Mouse (Mus musculus): Measurements from ENCODE around the gene Lsm3. TPM values are rescaled to one million over a fixed set of nuclear protein-coding genes. Genes with fewer than 3 reads are reported as not detected.

Lsm3 gene
- total RNA-seq, 2 experiments from 2014 or later: 148 to 492 TPM

DNA sequence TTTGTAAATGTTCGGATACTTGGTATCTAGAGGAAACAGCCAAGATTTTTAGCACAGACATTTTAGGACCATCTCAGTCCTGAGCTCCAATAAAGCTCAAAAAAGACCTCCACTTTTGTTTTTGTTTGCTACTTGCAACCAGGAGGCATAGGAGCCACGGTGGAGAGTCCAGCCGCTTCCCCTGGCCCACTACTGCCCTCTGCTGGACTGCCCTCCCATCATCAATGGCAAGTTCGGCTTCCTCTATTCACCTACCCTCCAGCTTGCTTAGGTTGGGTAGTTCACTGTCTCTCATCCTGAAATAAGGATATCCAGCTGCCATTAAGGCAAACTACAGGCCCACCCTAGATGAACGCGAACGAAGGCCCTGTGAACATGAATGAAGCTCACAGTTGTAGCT is 6.4 kb upstream of the Lsm3 start:
- ATAC-seq (replicated peaks; ENCODE audit: poor library complexity): peak; percentile 71

DNA sequence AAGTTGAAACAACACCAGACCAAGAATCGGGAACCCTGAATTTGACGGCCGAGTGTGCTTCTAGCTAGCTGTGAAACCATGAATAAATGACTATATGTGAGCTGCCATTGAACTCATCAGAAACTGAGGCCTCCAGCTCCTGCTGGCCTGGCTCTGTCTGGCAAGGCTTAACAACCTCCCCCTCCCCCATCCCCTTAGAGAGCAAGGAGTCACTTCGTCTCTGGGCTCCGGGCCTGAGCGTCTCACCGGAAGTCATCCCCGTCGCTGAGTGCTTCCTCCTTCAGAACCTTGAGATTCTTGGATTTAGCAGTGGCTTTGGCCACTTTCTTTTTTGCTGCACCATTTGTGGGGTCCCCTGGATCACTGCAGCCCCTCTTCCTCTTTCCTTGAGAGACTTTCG is 5.5 kb upstream of the Lsm3 start:
- ATAC-seq (replicated peaks; ENCODE audit: poor library complexity): no peak

DNA sequence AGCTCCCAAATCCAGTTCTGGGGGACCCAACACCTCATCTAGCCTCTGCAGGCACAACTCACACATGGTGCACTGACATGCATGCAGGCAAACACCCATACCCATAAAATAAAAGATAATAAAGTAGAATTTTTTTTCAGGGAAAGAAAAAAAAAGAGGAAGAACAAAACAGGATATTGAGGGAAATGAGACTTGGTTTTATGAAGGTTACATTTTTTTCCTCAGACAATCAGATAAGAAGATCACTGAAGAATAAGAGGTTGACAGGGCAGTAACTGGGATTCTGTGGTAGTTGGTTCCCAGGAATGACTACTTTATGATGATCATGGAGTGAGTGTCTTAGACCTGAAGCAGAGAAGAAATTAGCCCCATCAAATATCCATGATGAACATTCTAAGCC is 1.6 kb upstream of the Lsm3 start:
- no peak for ATAC-seq (replicated peaks; ENCODE audit: poor library complexity)

DNA sequence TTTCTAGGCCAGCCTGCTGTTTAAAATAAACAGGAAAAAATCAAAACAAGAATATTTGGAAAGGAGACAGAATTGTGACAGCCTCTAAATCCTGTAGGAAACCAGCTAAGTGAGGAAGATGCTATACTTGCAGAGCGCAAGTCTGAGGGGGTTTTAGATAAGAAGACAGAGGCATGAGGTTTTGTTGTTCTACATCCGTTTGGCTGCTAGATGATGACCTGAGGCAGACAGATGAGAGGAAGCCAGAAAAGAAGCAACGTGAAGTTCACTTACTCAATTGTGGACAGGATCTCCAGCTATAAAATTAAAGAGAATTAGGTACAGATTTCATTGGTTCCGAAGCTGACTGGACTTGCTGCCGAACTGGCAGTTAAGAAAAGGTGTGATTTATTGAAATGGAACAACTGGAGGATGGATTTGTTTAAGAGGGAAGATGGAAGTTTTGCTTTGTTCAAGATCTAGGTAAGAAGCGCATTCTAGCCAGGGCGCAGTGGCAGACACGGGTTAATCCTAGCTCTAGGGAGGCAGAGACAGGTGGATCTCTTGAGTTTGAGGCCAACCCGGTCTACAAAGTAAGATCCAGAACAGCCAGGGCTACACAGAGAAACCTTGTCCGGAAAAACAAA is 878 bp upstream of the Lsm3 start:
- ATAC-seq (replicated peaks; ENCODE audit: poor library complexity): no peak

DNA sequence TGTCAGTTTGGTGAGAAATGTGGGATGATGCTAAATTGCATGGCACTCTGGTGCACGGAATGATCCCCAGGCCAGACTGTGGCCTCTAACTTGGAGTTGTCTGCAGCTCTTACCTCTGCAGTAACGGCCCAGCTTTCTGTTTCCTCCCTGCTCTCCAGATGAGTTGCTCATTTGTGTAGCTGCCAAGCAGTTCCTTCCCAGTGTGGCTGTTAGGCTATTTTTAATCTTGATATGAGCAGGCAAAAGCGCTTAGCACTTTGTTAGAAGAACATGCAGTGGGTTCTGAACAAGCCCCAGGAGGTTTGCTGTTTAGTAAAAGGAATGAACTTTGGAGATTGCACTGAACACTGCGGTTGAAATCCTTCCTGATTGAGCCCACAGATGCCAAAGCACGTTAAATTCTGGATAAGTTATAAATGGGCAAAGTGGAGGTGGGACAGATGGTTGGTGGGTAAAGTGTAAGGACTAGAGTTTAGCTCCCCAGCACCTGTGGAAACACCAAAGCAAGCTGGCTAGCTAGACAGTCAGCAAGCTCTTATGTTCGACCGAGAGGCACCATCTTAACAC is 2.8 kb downstream of the Lsm3 start:
- ATAC-seq (replicated peaks; ENCODE audit: poor library complexity): no peak

DNA sequence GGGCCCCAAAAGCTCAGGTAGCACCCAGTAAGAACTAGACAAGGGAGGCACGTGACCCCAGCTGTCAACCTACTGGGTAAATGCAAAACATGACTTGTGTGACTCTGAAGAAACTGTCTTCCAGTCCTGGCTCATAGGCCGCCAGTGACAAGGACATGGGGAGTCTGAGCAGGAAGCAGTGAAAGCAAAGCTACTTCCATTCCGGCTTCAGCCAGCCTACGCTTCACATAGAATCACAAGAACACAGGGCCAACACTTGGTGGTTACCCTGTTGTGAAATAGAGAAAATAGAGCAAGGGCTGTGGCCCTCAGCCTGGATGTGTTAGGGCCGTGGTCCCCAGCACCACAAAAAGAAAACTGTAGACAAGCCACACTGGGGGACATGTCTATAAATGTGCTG is 7.1 kb downstream of the Lsm3 start:
- ATAC-seq (replicated peaks; ENCODE audit: poor library complexity): no peak

DNA sequence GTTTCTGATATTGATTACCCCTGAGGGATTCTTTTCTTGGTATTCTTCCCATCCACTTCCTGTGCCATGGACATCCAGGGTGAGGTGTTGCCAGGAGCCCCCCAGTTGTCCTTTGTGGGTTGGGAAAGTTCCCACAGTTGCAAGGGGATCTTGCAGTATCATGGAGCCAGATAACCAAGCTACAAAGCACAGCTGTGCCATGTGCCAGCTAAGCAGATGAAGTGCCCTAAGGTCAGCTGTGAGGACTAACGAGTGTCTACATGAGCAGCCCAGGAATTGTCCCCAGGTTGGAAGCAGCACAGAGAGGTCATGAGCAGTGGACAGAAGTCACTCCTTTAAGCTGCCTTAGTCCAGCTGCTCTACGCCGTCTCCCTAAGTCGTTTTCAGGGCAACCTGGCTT is 9.8 kb downstream of the Lsm3 start:
- ATAC-seq (replicated peaks; ENCODE audit: poor library complexity): no peak

DNA sequence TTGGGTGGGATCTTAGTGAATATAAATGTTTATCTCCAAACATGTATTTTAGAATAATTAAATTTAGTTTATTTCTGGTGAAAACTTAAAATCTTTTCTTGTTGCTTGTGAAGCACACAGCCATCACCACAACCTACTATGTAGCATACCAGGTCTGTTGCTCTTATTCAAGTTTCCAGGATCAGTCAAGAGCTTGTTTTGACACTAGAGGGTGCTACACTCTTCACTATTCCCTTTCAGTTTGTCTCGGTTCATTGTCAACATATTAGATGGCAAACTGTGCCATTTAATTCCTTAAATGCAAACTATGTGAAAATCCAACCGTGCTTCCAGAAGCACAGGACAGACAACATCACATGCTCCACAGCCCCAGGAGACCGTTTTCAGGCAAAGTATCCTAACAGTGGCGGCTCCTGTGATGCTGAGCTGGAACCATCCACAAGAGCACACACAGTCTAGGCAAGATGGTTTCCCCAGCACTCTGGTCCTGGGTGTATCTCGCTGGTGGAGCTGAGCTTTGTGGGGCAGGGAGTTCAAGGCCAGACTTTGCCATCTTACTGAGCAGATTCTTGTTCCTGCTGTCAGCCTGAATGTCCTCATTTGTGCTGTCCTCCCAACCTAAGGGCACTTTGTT is 11.6 kb downstream of the Lsm3 start:
- peak; percentile 86 for ATAC-seq (replicated peaks; ENCODE audit: poor library complexity)

DNA sequence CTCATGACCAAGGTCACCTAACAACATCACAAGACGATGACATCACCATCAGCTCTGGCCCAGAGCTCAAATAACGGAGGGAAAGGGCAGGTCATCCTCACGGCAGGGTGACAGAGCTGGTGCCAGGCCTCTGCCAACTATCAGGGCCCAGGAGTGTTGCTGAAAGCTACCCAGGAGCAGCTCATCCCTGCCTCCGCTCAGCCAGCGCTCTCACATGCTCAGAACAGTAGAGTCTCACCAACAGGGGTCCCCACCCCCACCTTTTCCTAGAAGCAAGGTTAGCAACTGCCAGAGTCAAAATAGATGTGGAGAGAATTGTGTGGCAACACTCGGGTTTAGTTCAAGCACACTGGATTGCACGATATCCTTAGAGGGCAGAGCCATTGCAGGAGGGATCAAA is 12.5 kb downstream of the Lsm3 start:
- no peak for ATAC-seq (replicated peaks; ENCODE audit: poor library complexity)

DNA sequence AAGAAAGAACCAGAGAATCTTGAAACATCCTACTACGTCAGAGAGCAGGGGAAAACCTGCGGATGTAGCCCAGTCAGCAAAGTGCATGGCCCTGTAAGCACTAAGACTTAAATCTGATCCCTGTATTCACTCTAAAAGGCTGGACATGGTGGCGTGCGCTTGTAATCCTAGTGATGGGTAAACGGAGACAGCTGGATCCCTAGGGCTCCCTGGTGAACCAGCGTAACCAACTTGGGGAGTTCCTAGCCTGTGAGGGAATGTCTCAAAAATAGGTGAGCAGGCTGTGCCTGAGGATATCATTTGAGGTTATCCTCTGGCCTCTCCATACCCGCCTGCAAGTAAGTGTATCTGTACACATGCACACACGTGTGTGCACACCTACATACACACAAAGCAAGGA is 14.9 kb downstream of the Lsm3 start:
- ATAC-seq (replicated peaks; ENCODE audit: poor library complexity): no peak

DNA sequence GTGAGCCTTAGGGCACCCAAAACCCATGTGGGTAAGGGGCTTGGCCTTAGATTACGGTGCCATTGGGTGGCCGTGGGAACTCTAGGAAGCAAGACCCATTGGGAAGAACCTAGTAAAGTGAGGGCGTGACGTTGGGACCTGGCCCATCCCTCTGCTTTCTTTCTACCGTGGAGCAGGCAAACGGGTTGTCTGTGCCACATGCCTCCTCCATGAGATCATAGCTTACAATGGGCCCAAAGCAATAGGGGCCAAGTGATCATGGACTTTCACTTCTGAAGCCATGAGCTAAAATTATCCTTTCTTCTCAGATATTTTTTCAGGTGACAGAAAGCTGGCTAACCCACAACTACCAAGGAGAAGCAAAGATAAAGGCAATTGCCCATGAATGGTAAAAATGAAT is 15.5 kb downstream of the Lsm3 start:
- no peak for ATAC-seq (replicated peaks; ENCODE audit: poor library complexity)

DNA sequence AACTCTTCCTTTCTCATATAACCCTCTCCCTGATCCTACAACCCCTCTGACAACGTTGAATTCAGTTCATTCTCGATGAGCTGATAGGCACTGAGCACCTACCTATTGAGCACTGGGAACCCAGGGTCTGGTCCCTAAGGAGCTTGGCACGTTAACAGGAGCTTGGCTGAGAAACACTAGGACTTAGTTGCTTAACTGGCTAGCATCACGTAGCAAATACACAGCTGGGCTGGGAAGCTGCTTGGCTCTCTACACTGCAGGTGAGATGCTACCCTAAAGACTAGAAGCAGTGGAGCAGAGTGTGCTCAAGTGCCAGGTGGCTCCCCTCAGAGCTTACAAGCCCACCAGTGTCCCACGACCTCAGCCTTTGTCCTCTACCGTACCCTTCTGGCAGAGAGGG is 16.9 kb downstream of the Lsm3 start:
- ATAC-seq (replicated peaks; ENCODE audit: poor library complexity): no peak

DNA sequence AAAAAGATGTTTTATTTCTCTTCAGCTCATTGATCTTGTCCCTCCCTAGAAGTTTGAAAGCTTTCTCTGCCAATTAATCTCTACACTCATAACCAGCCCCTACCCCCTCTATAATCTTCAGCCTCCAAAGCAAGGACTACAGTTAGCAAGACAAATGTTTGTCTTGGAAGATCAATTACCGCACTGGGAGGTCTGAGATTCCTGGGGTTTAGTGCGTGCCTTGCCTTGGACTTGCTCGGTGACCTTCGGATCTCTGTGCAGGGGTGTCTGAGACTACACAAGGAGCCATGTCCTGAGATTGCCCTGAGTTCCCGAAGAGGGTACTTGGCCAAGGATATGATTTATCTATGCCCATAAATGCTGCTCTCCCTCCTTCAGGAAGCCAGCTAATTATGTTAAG is 17.6 kb downstream of the Lsm3 start:
- ATAC-seq (replicated peaks; ENCODE audit: poor library complexity): no peak

DNA sequence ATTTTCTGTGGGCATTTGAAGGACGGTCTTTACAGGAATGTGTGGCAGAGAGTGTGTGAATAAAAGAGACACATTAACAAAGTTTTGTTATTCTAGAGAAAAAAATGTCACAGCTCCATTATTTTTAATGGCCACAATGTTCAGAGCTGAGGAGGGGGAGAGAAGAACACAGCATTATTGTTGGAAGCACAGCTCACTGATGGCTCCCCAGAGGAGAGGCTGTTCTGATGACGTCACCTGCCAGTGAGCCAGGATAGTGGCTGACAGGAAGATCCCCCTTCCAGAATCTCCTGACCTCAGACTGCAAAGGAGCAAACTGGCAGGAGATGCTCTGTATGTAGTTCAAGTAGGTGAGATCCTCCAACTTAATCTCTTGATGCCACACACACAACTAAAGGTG is 18.0 kb downstream of the Lsm3 start:
- ATAC-seq (replicated peaks; ENCODE audit: poor library complexity): no peak

DNA sequence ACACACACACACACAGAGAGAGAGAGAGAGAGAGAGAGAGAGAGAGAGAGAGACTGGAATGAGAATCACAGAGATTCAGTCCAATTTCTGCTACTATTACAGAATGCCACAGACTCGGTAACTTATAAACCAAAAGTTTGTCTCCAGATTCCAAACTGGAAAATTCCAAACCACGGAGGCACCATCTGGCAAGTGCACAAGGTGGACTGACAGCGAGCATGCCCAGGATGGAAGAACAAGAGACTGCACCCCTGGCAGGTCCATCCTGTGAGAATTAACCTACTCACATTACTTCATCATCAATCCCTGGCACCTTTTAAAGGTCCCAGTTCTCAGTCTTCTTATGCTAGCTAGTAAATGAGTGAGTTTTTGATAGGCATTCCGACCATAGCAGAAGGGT is 18.5 kb downstream of the Lsm3 start:
- ATAC-seq (replicated peaks; ENCODE audit: poor library complexity): no peak

DNA sequence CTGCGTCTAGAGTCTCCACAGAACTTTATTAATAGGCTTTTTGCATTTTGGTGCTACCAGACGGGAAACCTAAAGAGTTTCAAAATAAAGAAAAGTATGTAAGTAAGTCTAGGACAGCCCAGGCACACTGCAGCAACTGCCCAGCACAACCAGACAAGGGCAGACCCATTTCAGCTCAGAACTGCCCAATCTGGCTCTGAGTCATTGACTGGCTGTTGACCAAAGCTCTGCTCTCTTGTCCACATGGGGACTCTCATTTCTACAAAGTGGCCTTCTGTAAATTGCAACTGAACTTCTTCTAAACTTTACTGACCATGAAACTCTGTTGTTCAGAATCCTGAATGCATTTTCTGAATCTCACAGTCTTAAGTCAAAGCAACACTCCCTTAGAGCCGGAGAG is 19.5 kb downstream of the Lsm3 start:
- ATAC-seq (replicated peaks; ENCODE audit: poor library complexity): no peak

DNA sequence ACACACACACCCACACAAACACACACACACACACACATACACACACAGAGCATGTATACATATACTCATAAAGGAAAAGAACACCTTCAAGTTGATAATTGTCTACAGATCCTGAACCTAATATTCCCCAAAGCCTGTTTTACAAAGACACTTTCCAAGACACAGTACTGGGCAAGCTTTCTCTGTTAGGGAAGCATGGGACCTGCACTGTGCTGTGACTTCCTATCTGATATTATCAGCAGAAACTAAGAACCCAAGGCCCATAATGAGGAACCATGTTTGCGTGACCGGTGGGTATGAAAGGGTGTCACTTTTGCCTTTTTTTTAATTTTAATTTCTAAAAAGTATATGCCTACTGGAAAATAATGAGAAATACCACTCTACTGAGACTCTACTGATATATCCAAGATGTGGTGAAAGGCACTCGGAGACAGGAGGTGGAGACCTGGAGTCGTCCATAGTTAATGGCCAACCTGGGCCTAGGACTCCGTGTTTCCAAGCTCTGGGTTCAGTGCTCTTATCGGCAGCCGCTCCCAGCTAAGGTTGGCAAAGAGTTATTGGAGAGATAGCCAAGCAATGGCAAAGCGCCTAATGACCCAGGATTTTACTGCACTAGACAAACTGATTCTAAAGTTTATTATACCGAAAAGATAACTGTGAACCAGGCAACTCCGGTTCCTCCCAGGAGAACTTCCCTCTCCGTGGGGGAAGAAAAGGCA is 20.5 kb downstream of the Lsm3 start:
- no peak for ATAC-seq (replicated peaks; ENCODE audit: poor library complexity)

DNA sequence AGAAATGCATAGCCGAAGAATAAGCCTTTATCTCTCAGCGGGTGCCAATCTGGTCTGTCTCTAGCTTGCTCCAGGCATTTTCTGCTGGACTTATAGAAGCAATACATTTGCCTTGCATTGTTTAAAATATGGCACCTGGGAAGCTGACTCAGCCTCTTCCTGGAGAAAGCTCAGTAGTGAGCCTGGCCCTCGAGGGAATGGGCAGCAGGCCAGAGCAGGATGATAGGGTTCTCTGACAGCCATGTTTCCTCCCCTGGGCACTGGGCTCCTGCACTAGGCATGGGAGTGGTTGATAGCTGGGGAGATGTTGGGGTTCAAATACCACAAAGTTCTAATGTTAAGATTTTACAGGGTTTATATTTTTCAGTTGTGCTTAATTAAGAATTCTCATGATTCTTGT is 25.5 kb downstream of the Lsm3 start:
- no peak for ATAC-seq (replicated peaks; ENCODE audit: poor library complexity)

DNA sequence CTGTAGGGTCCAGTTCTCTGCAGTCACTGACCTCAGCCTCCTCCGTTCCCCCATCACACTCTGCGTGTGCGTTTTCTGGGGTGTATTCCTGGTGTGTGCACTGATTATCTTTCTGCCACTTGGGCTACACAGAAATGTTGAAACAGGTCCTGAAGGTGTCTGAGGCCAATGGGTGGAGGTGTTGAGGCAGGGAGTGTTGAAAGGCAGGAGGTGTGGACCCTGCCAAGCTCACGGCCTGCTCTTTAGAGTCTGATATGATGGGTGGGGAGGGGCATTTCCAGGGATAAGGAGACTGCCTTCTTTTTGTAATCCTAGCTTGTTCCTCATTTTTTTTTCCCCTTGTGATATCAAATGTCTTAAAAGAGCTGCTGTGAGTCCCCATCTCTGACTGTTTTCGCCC is 27.3 kb downstream of the Lsm3 start:
- ATAC-seq (replicated peaks; ENCODE audit: poor library complexity): no peak

DNA sequence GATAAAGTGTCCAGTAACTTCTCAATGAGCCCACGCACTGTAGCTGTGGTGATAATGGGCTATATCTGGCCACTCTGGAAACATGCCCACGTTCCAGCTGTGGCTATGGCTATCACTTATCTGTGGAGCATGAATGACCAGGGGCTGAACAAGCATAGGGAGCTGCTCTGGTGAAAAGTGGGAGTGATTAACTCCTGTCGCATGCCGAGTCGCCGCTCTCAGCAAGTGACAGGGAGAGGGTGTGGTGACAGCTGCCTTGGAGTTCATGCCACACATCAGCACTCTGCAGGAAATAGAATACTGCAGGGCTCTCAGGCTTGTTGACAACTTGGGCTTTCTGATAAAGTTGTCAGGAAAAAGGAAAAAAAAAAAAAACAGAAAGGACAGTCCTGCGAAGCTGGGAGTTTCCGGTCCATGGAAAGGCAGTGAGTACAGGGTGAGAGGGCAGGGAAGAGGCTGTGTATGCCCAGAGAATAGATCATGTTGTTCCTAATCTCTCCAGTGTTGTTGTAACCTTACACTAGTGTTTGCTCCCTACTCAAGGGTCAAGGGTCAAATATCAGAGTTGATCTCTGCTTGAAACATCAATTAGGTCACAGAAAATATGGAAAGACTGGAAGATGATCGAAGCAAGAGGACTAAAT is 30.6 kb downstream of the Lsm3 start:
- no peak for ATAC-seq (replicated peaks; ENCODE audit: poor library complexity)

DNA sequence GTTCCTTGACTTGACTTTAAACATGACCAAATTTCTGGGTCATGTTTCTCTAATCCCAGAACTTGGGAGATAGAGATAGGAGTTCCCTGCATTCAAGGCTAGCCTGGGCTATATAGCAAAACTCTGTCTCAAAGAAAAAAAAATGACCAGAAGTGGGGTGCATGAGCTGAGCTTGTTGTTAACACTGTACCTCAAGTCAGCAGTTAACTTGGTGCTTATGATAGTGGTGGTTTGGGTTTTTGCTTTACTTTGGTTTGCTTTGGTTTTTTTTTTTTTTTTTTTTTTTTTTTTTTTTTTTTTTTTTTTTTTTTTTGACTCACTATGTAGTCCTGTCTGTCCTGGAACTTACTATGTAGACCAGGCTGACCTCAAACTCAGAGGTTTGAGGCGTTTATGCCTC is 31.6 kb downstream of the Lsm3 start:
- ATAC-seq (replicated peaks; ENCODE audit: poor library complexity): no peak

DNA sequence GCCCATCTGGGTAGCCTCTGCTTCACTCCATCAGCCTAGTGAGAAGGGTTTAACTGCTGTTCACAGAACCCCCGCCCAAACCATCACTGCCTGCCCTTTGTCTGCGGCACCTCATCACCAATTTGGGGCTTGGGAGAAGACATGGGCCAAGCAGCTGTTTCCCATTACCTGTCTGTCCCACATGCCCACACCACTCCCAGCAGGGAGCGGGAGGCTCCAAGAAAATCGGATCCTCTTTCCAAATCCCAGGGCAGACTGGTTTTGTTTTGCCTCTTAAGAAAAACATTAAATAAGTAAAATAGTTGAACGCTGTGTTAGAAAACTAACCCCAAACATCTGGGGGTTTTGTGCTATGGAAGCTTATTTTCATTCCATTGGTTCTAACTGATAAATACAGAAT is 33.9 kb downstream of the Lsm3 start:
- ATAC-seq (replicated peaks; ENCODE audit: poor library complexity): no peak

Measured in megakaryocyte progenitor cell, adult 5-6 weeks (primary cell).